Mouse (Mus musculus) forebrain, embryonic 15.5 days (tissue): ENCODE measurements at regions not wholly inside any gene's neighbourhood (a gene's known extent, or its start where the extent isn't known, plus 50 kb on each side); places are given as distances from the start of the nearest gene placed in this dataset.

ENCODE experiments used
- ATAC-seq: fragments of 200-750 bp; cut with Nextera tagmentation; replicated peaks from 2 replicates; pipeline ENCODE4 v1.8.0; 2017; ENCODE audit warnings: mild to moderate bottlenecking, moderate TSS enrichment, moderate library complexity
- H3K27ac ChIP-seq: fragments of 300-500 bp; sonication (generic); replicated peaks from 2 replicates; pipeline ENCODE4 v1.5.1; 2015; ENCODE audit warnings: mild to moderate bottlenecking, inconsistent platforms
- H3K27me3 ChIP-seq: fragments of 300-500 bp; sonication (generic); 2 replicates; pipeline ENCODE4 v1.6.1; 2015; ENCODE audit warnings: inconsistent platforms
- H3K36me3 ChIP-seq: fragments of 300-500 bp; sonication (generic); 2 replicates; pipeline ENCODE4 v1.6.1; 2015; ENCODE audit warnings: mild to moderate bottlenecking, inconsistent platforms
- H3K4me1 ChIP-seq: fragments of 300-500 bp; sonication (generic); 2 replicates; pipeline ENCODE4 v1.6.1; 2015; ENCODE audit warnings: inconsistent platforms
- H3K4me2 ChIP-seq: fragments of 300-500 bp; sonication (generic); replicated peaks from 2 replicates; pipeline ENCODE4 v1.6.1; 2015; ENCODE audit warnings: mild to moderate bottlenecking, inconsistent platforms
- H3K4me3 ChIP-seq: fragments of 300-500 bp; sonication (generic); 2 replicates; pipeline ENCODE4 v1.5.1; 2015; ENCODE audit warnings: mild to moderate bottlenecking, inconsistent platforms
- H3K9ac ChIP-seq: fragments of 300-500 bp; sonication (generic); replicated peaks from 2 replicates; pipeline ENCODE4 v1.6.1; 2015; ENCODE audit warnings: mild to moderate bottlenecking, inconsistent platforms
- H3K9me3 ChIP-seq: fragments of 300-500 bp; sonication (generic); 2 replicates; pipeline ENCODE4 v1.6.1; 2016; ENCODE audit warnings: inconsistent platforms
- WGBS: fragments of 180-500 bp; shearing (Covaris S2); methylation state at CpG from one replicate; pipeline ENCODE4 v1.1.7; 2015; ENCODE audit warnings: mixed read lengths; 5-methylcytosine and 5-hydroxymethylcytosine counted together

DNA sequence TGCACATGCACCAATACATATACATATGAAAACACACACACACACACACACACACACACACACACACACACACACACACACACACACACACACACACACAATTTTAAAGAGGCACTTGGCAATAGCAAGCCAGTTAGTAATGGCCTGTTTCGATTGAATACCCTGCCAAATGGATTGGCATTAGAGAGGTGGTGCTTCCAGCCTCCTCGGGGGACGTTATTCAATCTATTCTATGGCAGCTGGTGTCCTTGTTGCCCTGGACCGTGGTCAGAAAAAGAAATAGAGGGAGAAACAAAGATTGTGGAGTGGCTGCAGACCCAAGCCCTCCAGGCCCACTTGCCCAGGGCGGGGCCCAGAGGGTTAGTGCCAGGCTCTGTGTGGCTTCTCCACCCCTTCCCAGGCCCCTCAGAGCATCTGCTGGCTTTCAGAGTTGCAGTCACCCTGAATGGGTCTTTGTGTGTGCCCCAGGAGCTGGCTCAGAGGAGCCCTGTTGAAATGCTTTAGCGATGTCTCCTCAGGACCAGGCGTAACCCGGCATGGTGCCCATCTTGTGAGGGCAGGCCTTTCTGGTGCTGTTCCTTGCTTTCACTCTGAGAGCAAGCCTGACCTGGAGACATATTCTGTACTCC, 302.7 kb upstream of the Ubash3b start:
- Histone ChIP-seq H3K9me3 (no peaks in the 10 kb centered on the region), H3K36me3 (no peaks in the 10 kb centered on the region), H3K27ac (peak overlapping the region; percentile 78), H3K9ac (0 out of 2 replicates have a peak overlapping the region, but pooled peaks have one; percentile 21), H3K4me3 (no peak overlapping the region), H3K27me3 (no peaks in the 10 kb centered on the region), H3K4me1 (peaks cover 18% of the 10 kb centered on the region), H3K4me2 (no peak overlapping the region)
- ATAC-seq = peak; percentile 93
- 17% methylated on average over 8 of the region's 8 CpGs for WGBS

DNA sequence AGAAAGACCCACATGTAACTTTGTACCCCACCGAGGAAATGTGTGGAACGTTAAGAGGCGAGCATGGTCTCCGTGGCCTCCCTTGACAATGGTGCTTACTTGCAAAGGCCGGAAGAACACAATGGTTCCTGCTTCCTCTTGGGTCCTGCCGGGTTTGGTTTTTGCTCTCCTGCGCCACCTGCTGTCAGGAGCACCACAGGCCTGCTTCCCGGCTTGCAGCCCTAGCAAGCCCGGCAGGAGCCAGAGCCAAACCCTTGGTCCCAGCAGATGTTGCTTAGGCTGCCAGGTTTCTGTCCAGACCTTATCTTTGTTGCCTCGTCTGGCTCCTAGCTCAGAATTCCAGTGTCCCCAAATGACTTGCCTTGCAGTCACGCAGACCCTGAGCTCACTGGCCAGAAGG, 300.2 kb upstream of the Ubash3b start:
- peak overlapping the region; percentile 75 for H3K27ac ChIP-seq
- H3K9ac ChIP-seq = no peak overlapping the region
- H3K36me3 ChIP-seq = no peaks in the 10 kb centered on the region
- H3K4me1 ChIP-seq = peaks cover 17% of the 10 kb centered on the region
- H3K9me3 ChIP-seq = no peaks in the 10 kb centered on the region
- no peaks in the 10 kb centered on the region for H3K27me3 ChIP-seq
- no peak overlapping the region for H3K4me2 ChIP-seq
- peak; percentile 70 for ATAC-seq
- 8% methylated on average over 11 of the region's 11 CpGs for WGBS
- no peak overlapping the region for H3K4me3 ChIP-seq

DNA sequence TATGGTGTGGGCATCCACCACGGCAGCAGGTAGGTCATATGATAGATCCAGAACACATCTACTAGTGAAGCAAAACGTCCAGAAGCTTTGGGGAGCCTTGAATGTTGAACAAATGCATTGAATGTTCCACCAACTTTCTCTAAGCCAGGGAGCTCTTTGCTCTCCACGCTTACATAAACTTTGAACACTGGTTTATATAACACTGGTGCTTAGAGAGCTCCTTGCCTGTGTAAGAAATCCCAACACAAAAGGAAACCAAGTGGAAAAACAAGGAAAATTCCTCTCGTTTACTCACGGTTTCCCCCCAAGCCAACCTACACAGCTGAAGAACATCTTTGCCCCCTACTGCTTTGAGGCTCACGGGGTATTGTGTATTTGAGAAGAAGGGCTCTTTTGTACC, 299.2 kb upstream of the Ubash3b start:
- Histone ChIP-seq H3K36me3 (no peaks in the 10 kb centered on the region), H3K27me3 (no peaks in the 10 kb centered on the region), H3K4me2 (no peak overlapping the region), H3K27ac (0 out of 2 replicates have a peak overlapping the region, but pooled peaks have one; percentile 3), H3K9me3 (no peaks in the 10 kb centered on the region), H3K4me1 (peaks cover 20% of the 10 kb centered on the region), H3K4me3 (no peak overlapping the region), H3K9ac (no peak overlapping the region)
- WGBS = 72% methylated on average over 6 of the region's 6 CpGs
- ATAC-seq = no peak

DNA sequence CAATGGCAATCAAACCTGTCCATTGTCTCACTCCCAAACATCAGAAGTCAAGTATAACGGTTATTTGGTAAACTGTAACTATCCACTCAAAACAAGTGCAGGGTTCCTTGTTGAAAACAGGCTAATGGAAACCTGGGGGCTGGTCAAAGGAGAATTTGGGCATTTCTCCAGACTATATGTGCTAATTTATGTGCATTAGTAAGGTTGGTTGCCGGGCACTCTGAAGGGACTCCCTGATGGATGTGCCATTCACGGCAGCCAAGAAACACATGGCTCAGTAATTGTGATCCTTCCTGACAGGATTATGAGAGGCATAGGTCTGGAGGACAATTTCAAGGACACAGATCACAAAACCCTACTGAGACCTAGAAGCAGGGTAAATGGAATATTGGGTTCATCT, 295.5 kb upstream of the Ubash3b start:
- H3K27ac ChIP-seq = peak overlapping the region; percentile 5

DNA sequence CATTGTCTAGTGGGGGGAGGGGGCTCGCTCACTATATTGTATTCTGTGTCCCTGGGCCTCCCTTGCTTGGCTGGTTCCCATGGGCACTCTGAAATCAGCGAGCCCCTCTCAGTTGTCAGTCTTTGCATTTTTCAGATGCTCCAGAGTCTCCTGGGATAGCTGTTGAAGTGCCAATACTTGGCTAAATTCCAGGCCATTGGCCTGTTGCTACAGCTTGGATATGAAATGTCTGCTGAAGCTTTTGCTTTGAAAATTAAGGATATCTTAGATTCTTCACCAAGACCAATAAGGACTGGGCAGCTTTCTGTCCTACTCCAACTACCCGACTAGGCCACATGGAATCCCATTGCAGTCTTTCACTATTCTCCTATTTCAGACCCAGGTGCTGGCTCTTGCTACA, 290.2 kb upstream of the Ubash3b start:
- H3K4me2 ChIP-seq = no peak overlapping the region
- H3K4me3 ChIP-seq = no peak overlapping the region
- no peak for ATAC-seq
- no peak overlapping the region for H3K9ac ChIP-seq
- H3K27me3 ChIP-seq = no peaks in the 10 kb centered on the region
- H3K36me3 ChIP-seq = no peaks in the 10 kb centered on the region
- H3K9me3 ChIP-seq = no peaks in the 10 kb centered on the region
- 0 out of 2 replicates have a peak overlapping the region, but pooled peaks have one; percentile 21 for H3K27ac ChIP-seq
- H3K4me1 ChIP-seq = peaks cover 36% of the 10 kb centered on the region
- WGBS = 59% methylated on average over 3 of the region's 3 CpGs

More for the DNA sequence above, 295.5 kb upstream of the Ubash3b start:
- H3K4me3 ChIP-seq = no peak overlapping the region
- no peaks in the 10 kb centered on the region for H3K9me3 ChIP-seq
- no peaks in the 10 kb centered on the region for H3K27me3 ChIP-seq
- no peak overlapping the region for H3K9ac ChIP-seq
- peaks cover 14% of the 10 kb centered on the region for H3K4me1 ChIP-seq
- ATAC-seq = no peak; the same call in 1 of the 2 replicates
- WGBS = 19% methylated on average over 3 of the region's 3 CpGs
- H3K4me2 ChIP-seq = no peak overlapping the region
- no peaks in the 10 kb centered on the region for H3K36me3 ChIP-seq

DNA sequence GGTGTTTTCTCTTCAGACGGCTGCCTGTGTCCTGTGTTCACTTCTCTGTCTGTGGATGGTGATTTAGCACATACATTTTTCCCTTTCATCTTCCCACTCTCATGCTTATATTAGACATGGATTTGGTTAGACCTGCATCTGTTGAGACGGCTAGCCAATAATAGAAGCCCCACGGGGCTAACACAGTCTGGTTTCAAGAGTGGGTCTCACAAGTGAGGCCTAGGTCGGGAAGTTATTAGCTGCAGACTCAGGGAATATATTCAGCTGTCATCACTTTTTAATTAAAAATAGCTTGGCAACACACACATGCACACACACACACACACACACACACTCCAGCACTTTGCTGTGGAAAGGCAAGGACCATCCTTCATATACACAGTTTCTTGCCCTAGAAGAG, 287.7 kb upstream of the Ubash3b start:
- H3K4me2 ChIP-seq = no peak overlapping the region
- H3K9ac ChIP-seq = no peak overlapping the region
- H3K27ac ChIP-seq = 0 out of 2 replicates have a peak overlapping the region, but pooled peaks have one; percentile 5
- H3K4me1 ChIP-seq = peaks cover 43% of the 10 kb centered on the region
- no peak for ATAC-seq
- no peaks in the 10 kb centered on the region for H3K36me3 ChIP-seq
- H3K27me3 ChIP-seq = no peaks in the 10 kb centered on the region
- H3K9me3 ChIP-seq = no peaks in the 10 kb centered on the region
- no peak overlapping the region for H3K4me3 ChIP-seq
- WGBS = 72% methylated on average over 4 of the region's 4 CpGs

DNA sequence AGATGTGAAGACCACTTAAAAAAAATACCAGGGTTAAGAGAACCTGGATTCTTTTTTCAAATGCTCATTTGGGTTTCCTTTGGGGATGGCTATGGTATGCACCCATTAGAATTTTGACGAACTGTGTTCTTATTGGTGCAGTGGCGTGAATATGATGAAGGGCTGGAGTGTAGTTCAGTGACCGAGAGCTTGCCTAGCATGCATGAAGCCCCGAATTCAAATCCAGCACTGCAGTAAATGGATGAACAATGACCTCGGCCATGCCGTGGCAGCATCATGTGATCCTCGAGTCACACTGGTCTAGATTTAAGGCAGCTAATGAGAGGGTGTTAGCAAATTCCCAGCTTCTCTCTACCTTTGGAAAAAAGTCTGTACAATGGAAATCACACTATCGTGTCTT, 286.4 kb upstream of the Ubash3b start:
- Histone ChIP-seq H3K4me3 (no peak overlapping the region), H3K36me3 (no peaks in the 10 kb centered on the region), H3K27me3 (no peaks in the 10 kb centered on the region), H3K9ac (no peak overlapping the region; the same call in 1 of the 2 replicates), H3K4me2 (peak overlapping the region; percentile 29), H3K4me1 (peaks cover 43% of the 10 kb centered on the region), H3K27ac (peak overlapping the region; percentile 96), H3K9me3 (no peaks in the 10 kb centered on the region)
- WGBS = 64% methylated on average over 8 of the region's 8 CpGs
- ATAC-seq = no peak

DNA sequence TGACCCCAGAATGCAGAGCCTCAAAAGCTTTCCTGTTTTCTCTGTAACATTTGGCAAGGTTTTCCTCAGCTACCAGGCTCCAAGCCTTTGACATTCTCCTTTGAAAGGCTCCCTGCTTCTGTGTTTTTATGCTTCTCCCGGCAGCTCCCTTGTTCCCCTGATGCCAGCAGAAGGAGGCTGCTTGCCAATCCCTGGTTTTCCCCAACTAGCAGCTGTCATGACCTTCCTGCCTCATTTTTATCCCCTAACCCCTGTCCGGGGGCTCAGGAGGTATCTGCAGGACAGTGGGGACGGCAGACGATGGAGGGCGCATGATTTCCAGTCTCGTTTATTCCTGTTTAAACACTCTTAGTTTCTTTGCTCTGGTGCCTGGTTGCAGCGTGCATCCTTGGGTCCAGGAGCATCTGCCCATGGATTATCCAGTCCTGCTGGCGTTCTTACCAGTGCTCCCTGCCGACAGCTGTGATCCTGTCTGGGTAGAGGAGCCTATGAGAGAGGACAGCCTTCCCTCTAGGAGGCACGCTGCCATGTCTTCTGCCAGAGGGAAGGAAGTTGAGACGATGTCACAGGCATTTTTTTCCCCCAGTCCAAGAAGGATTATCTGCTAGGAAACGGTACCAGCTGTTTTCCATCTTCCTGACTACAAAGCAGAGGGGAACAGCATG, 285.8 kb upstream of the Ubash3b start:
- no peaks in the 10 kb centered on the region for H3K36me3 ChIP-seq

DNA sequence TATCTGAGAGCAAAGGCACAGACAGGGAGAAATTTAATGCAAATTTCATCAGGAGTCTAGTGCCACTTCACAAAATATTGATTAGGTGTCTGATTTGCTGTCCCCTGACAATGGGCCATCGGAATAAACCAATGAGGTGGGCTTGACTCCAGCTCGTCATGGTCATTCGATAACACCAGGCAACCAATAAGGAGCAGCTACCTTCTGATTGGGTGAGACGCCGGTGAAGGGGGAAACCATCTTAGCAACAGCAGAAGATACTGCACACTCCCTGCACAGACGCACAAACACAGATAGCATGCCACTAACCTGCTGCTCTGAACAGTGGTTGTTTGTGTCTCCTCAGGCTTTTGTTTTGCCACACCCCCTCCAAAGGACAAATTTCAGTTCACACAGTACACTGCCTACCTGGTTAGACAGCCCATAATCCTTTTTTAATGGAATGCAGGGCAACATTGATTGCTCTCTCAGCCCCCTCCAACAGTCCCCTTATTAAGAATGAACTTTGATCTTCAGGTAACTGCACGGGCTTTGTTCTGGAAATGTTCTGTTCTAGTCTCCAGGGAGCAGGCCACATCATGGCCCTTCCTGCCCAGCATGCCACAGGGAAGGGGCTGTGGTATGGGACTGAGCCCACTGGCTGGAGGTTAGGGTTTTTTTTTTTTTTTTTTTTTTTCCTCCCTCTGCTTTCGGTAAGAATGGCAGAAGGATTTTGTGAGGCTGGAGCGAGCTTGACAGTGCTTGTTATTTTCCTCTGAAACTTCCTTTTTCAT, 285.1 kb upstream of the Ubash3b start:
- Histone ChIP-seq H3K9ac (peak overlapping the region; percentile 27), H3K4me1 (peaks cover 36% of the 10 kb centered on the region), H3K4me2 (peak overlapping the region; percentile 29), H3K4me3 (no peak overlapping the region), H3K36me3 (no peaks in the 10 kb centered on the region), H3K9me3 (no peaks in the 10 kb centered on the region), H3K27ac (peak overlapping the region; percentile 96), H3K27me3 (no peaks in the 10 kb centered on the region)
- 32% methylated on average over 9 of the region's 9 CpGs for WGBS
- ATAC-seq = peak; percentile 88

More for the DNA sequence above, 285.8 kb upstream of the Ubash3b start:
- Histone ChIP-seq H3K4me3 (0 out of 2 replicates have a peak overlapping the region, but pooled peaks have one; percentile 9), H3K27ac (peak overlapping the region; percentile 96), H3K9ac (peak overlapping the region; percentile 27), H3K4me1 (peaks cover 43% of the 10 kb centered on the region), H3K9me3 (no peaks in the 10 kb centered on the region), H3K4me2 (peak overlapping the region; percentile 29), H3K27me3 (no peaks in the 10 kb centered on the region)
- 5% methylated on average over 12 of the region's 12 CpGs for WGBS
- ATAC-seq = peak; percentile 66

DNA sequence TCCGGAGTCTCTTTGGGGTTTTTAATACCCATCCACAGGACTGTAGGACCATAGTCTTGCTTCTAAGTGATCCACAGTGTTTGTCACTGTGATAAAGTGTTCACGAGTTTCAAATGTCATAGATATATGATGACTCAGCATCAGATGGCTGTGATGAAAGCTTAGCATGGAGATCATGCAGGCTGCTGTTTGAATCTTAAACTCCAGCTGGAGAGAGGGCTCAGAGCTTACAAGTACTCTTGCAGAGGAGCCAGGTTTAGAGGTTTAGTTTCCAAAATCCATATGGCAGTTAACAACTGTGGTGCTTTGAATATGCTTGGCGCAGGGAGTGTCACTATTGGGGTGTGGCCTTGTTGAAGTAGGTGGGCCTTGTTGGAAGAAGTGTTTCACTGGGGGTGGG, 280.9 kb upstream of the Ubash3b start:
- Histone ChIP-seq H3K27ac (no peak overlapping the region), H3K4me3 (no peak overlapping the region), H3K27me3 (no peaks in the 10 kb centered on the region), H3K9me3 (peaks cover 14% of the 10 kb centered on the region), H3K4me1 (peaks cover 17% of the 10 kb centered on the region), H3K4me2 (no peak overlapping the region), H3K36me3 (peaks cover 17% of the 10 kb centered on the region), H3K9ac (no peak overlapping the region)
- WGBS = 97% methylated on average over 3 of the region's 3 CpGs
- ATAC-seq = no peak

DNA sequence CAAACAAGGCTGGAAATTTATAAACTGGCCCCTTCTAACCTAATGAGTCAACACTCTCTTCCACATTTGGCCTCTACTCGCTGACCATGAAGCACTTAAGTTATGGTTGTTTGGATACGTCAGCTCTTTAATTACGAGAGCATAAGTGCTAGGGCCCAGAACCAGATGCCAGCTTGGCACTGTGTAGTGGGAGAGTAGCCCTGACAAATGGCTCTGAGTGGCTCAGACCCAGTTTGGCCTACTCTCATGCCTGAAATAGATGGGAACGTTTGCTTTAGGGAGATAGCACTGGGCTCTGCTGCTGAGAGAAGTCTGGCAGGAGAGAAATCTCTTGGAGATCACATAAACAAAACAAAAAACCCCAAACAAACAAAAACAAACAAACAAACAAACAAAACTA, 278.5 kb upstream of the Ubash3b start:
- no peak for ATAC-seq

DNA sequence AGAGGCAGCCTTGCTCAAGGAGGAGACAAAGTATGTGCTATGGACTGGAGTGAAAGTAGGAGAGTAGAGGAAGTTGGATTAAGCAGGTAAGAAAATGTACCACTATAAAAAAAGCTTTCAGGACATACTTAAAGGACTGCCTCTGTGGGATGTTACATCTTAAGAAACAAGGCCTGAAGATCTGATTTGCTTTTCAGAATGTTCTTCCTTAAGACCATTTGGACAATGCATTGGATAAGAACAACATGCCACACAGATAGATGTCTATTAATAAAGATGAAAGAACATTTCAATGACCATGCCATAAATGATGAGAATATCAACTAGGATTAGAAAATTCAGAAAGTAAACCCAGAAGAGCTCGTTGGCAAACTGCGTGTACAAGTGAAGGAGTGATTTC, 276.6 kb upstream of the Ubash3b start:
- 93% methylated on average over 2 of the region's 2 CpGs for WGBS
- no peaks in the 10 kb centered on the region for H3K4me1 ChIP-seq
- ATAC-seq = no peak
- H3K27ac ChIP-seq = no peak overlapping the region
- H3K4me2 ChIP-seq = no peak overlapping the region
- peaks cover 16% of the 10 kb centered on the region for H3K9me3 ChIP-seq
- no peak overlapping the region for H3K9ac ChIP-seq
- H3K36me3 ChIP-seq = peaks cover 22% of the 10 kb centered on the region
- H3K4me3 ChIP-seq = no peak overlapping the region
- H3K27me3 ChIP-seq = no peaks in the 10 kb centered on the region

More for the DNA sequence above, 278.5 kb upstream of the Ubash3b start:
- H3K4me1 ChIP-seq = no peaks in the 10 kb centered on the region
- peaks cover 22% of the 10 kb centered on the region for H3K36me3 ChIP-seq
- no peak overlapping the region for H3K4me3 ChIP-seq
- no peaks in the 10 kb centered on the region for H3K27me3 ChIP-seq
- 77% methylated on average over 4 of the region's 4 CpGs for WGBS
- no peak overlapping the region for H3K4me2 ChIP-seq
- H3K27ac ChIP-seq = no peak overlapping the region
- no peak overlapping the region for H3K9ac ChIP-seq
- peaks cover 16% of the 10 kb centered on the region for H3K9me3 ChIP-seq
